Mouse (Mus musculus) limb, embryonic 13.5 days (tissue): Measurements from ENCODE around the gene Ppme1. TPM values are rescaled to one million over a fixed set of nuclear protein-coding genes. Genes with fewer than 3 reads are reported as not detected.

Experiments used
- ATAC-seq: fragments of 200-750 bp; cut with Nextera tagmentation; 2 replicates; pipeline ENCODE4 v1.8.0; 2017; ENCODE audit warnings: low read depth, moderate number of reproducible peaks, moderate TSS enrichment; ENCODE audit not compliant: low FRiP score
- H3K27ac ChIP-seq: fragments of 300-500 bp; sonication (generic); 2 replicates; pipeline ENCODE4 v1.5.1; 2015; ENCODE audit warnings: inconsistent platforms, mild to moderate bottlenecking, moderate library complexity
- H3K27me3 ChIP-seq: fragments of 300-500 bp; sonication (generic); 2 replicates; pipeline ENCODE4 v1.6.1; 2015; ENCODE audit warnings: mild to moderate bottlenecking, inconsistent platforms
- H3K36me3 ChIP-seq: fragments of 300-500 bp; sonication (generic); 2 replicates; pipeline ENCODE4 v1.6.1; 2015; ENCODE audit warnings: inconsistent platforms, mild to moderate bottlenecking, moderate library complexity
- H3K4me1 ChIP-seq: fragments of 300-500 bp; sonication (generic); 2 replicates; pipeline ENCODE4 v1.6.1; 2015; ENCODE audit warnings: inconsistent platforms
- H3K4me2 ChIP-seq: fragments of 300-500 bp; sonication (generic); replicated peaks from 2 replicates; pipeline ENCODE4 v1.6.1; 2015; ENCODE audit warnings: inconsistent platforms, mild to moderate bottlenecking, moderate library complexity
- H3K4me3 ChIP-seq: fragments of 300-500 bp; sonication (generic); 2 replicates; pipeline ENCODE4 v1.5.1; 2015; ENCODE audit warnings: moderate library complexity, mild to moderate bottlenecking, inconsistent platforms
- H3K9ac ChIP-seq: fragments of 300-500 bp; sonication (generic); 2 replicates; pipeline ENCODE4 v1.6.1; 2015; ENCODE audit warnings: mild to moderate bottlenecking, inconsistent platforms
- H3K9me3 ChIP-seq: fragments of 300-500 bp; sonication (generic); 2 replicates; pipeline ENCODE4 v1.6.1; 2016; ENCODE audit warnings: inconsistent platforms
- WGBS: fragments of 180-500 bp; shearing (Covaris S2); methylation state at CpG from one replicate; pipeline ENCODE4 v1.1.7; 2015; 5-methylcytosine and 5-hydroxymethylcytosine counted together
- polyA plus RNA-seq: library from polyadenylated mRNA; unstranded; fragments of >200 nt; fragmentation: Nextera tagmentation; extraction: Ambion mirVana; gene quantifications from 2 replicates; pipeline ENCODE4 v1.2.1, GENCODE M21; 2015

Gene Ppme1
- polyA plus RNA-seq, 1 experiment from 2014 or later = 53.6 TPM

DNA sequence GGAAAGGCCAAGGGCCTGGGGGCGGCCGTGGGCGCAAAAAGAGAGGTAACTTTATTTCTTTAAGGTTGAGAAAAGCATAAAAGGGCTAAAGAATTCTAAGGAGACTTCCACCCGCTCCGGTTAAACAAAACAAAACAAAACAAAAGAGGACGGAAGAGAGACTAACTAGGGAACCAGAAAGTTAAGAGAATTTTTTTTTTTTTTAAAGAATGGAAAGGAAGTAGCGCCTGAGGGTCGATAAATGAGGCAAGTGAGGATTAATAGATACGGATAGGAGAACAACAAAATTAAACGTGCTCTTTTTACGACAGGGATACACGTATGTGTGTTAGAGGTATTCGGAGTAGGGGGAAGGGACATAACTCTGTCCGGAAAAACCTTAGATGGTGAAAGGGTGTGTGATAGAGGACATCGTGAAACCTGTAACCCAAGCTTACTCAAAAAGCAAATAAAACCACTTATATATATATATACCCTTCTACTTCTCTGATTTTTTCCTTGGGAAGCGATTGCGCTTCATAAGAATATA is 409 bp upstream of the Ppme1 start:
- H3K4me1 ChIP-seq = peaks cover 27% of the 10 kb centered on the region
- no peaks in the 10 kb centered on the region for H3K9me3 ChIP-seq
- no peaks in the 10 kb centered on the region for H3K27me3 ChIP-seq
- peak overlapping the region; percentile 64 for H3K4me2 ChIP-seq
- no peak for ATAC-seq
- H3K9ac ChIP-seq = peak overlapping the region; percentile 65
- peak overlapping the region; percentile 72 for H3K4me3 ChIP-seq
- peaks cover 22% of the 10 kb centered on the region for H3K36me3 ChIP-seq
- 6% methylated on average over 17 of the region's 17 CpGs for WGBS
- H3K27ac ChIP-seq = peak overlapping the region; percentile 87

DNA sequence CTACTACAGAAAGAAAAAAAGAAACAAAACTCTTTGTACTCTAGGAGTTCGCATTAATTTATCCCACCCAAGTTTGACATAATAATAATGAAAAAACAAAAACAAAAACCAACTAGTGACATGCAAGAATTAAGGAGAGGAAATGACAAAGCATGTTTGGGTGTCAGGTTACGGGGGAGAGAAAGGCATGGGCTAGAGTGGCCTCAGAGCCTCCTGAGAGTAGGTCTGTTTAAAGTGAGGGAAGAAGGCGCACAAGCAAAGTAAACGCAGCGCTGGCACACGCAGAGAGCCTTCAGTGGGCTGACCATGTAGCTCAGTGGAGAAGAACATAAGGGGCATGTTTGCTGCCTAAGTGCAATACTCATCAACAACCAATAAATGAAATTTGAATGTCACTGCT is 7.2 kb downstream of the Ppme1 start:
- 0 out of 2 replicates have a peak, but pooled peaks cover 4% of the 10 kb centered on the region for H3K36me3 ChIP-seq
- no peak overlapping the region for H3K9ac ChIP-seq
- H3K4me2 ChIP-seq = no peak overlapping the region
- no peaks in the 10 kb centered on the region for H3K27me3 ChIP-seq
- no peak for ATAC-seq
- no peaks in the 10 kb centered on the region for H3K9me3 ChIP-seq
- H3K4me3 ChIP-seq = no peak overlapping the region
- H3K27ac ChIP-seq = no peak overlapping the region
- 34% methylated on average over 6 of the region's 6 CpGs for WGBS
- peaks cover 13% of the 10 kb centered on the region for H3K4me1 ChIP-seq

DNA sequence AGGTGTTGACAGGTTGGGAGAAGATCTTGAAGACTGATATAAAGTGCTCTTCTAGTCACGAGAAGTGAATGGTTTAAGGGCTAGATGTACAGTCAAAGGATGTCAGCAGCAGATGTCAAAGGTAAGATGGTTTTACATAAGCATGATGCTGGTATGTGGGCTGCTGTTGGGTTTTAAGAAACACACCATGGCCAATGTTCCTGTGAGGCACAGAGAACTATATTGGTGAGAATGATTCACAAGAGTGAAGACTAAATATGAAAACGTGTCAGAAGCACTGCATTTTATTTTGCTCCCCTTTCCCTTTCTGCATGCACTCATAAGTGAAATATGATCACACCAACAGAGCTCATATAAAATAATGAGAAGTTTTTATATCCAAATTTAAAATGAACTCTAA is 8.9 kb downstream of the Ppme1 start:
- no peak overlapping the region for H3K27ac ChIP-seq
- H3K9ac ChIP-seq = no peak overlapping the region
- H3K27me3 ChIP-seq = no peaks in the 10 kb centered on the region
- H3K4me1 ChIP-seq = peaks cover 5% of the 10 kb centered on the region
- no peaks in the 10 kb centered on the region for H3K9me3 ChIP-seq
- H3K4me3 ChIP-seq = no peak overlapping the region
- WGBS = 77% methylated on average over 2 of the region's 2 CpGs
- no peak overlapping the region for H3K4me2 ChIP-seq
- no peak for ATAC-seq
- 0 out of 2 replicates have a peak, but pooled peaks cover 4% of the 10 kb centered on the region for H3K36me3 ChIP-seq

DNA sequence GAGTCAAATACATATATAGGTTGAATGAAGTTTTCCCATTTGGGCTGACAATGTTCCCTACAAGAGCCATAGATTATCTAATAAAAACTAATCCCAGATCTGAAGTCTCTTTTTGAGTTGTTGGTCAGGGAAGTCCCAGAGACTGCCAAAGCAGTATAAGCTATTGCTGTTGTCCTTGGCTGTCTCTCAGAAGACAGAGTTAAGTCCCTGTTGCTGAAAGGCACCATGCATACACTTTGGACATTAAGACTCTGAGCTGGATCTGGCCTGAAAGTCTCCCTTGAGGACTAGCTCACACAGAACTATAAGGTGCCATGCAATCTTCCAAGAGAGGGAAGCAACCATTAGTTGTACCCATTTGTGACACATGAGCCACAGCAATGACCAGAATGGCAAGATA is 14.3 kb downstream of the Ppme1 start:
- no peaks in the 10 kb centered on the region for H3K4me1 ChIP-seq
- H3K27me3 ChIP-seq = no peaks in the 10 kb centered on the region
- H3K9ac ChIP-seq = no peak overlapping the region
- H3K36me3 ChIP-seq = peaks cover 13% of the 10 kb centered on the region
- no peaks in the 10 kb centered on the region for H3K9me3 ChIP-seq
- no peak overlapping the region for H3K4me2 ChIP-seq
- H3K27ac ChIP-seq = no peak overlapping the region
- no peak overlapping the region for H3K4me3 ChIP-seq
- no peak for ATAC-seq

DNA sequence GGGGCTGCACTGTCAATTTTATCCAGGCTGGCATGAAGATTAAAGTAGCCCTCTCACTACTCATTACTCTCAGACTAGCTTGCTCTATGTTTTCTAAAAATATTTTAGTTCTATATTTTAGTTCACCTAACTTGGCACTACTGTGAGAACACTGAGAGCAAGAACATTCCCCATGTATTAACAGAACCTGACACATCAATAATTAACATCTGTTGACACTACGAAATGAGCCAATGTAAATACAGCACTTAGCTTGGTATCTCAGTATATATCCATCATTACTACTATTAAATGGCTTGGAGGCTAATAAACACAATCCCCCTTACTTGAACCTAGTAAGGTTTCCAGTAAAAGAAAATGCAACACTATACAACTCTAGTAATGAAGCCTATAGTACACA is 15.3 kb downstream of the Ppme1 start:
- Histone ChIP-seq H3K4me1 (no peaks in the 10 kb centered on the region), H3K9ac (no peak overlapping the region), H3K36me3 (peaks cover 13% of the 10 kb centered on the region), H3K4me2 (no peak overlapping the region), H3K9me3 (no peaks in the 10 kb centered on the region), H3K27ac (no peak overlapping the region), H3K4me3 (no peak overlapping the region), H3K27me3 (no peaks in the 10 kb centered on the region)
- ATAC-seq = no peak
- WGBS = 90% methylated on average over 1 of the region's 1 CpGs

DNA sequence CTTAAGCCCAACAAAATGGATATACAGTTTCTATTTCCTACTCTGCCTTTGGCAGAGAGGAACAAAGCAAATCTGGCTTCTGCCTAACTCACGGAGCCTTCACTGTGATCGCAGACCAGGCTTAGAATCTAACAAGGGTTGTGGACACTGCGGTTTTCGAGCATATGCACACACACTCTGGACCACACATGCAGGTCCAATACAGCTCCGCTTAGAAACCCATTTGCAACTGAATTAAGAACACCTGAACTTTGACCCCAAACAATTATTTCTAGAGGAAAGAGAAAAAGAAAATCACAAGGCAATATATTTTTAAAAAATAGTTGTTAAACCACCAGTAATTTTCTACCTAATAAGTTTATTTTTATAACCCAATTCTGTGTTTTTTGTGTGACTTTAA is 15.8 kb downstream of the Ppme1 start:
- Histone ChIP-seq H3K4me2 (no peak overlapping the region), H3K4me1 (no peaks in the 10 kb centered on the region), H3K9ac (no peak overlapping the region), H3K27ac (no peak overlapping the region), H3K4me3 (no peak overlapping the region), H3K36me3 (peaks cover 17% of the 10 kb centered on the region), H3K27me3 (no peaks in the 10 kb centered on the region), H3K9me3 (no peaks in the 10 kb centered on the region)
- WGBS = 76% methylated on average over 5 of the region's 5 CpGs
- no peak for ATAC-seq

DNA sequence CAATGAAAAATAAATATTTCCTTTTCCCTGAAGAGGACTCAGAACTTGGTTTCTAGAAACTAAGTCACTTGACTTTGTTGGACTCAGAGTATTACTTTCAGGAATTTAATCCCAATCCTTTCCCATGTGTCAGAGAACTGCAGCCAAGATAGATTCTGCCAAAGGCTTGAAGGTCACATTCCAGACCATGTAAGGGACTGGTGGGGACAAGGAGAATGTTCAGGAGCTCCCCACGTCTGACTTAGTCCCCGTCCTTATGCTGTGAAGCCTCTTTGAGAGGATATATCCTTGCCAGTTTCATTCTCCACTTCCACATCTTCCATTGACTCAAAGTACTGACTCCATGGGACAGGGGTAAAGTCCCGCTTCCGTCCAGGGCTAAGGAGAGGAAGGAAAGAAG is 17.1 kb downstream of the Ppme1 start:
- Histone ChIP-seq H3K36me3 (peaks cover 15% of the 10 kb centered on the region), H3K27ac (no peak overlapping the region), H3K4me3 (no peak overlapping the region), H3K4me1 (no peaks in the 10 kb centered on the region), H3K9me3 (no peaks in the 10 kb centered on the region), H3K9ac (no peak overlapping the region), H3K27me3 (no peaks in the 10 kb centered on the region), H3K4me2 (no peak overlapping the region)
- ATAC-seq = no peak
- WGBS = 86% methylated on average over 4 of the region's 4 CpGs

DNA sequence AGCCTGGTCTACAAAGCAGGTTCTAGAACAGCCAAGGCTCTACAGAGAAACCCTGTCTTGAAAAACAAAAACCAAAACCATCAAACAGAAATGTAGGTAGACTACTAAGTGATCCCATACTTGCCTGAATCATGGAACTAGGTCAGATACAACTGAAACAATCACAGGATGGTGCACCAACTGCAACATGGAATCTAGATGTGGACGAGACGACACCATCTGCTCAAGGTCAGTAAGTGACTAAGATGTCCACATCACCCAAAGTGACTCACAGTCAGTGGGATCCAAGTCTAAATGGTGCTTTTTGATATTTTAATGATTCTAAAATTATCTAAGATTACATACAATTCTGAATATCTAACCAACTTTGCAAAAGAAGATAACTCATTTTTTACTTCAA is 36.2 kb downstream of the Ppme1 start:
- no peak overlapping the region for H3K4me3 ChIP-seq
- peaks cover 91% of the 10 kb centered on the region for H3K36me3 ChIP-seq
- no peaks in the 10 kb centered on the region for H3K4me1 ChIP-seq
- ATAC-seq = no peak
- H3K27ac ChIP-seq = no peak overlapping the region
- no peak overlapping the region for H3K4me2 ChIP-seq
- WGBS = 89% methylated on average over 2 of the region's 2 CpGs
- no peaks in the 10 kb centered on the region for H3K27me3 ChIP-seq
- no peaks in the 10 kb centered on the region for H3K9me3 ChIP-seq
- H3K9ac ChIP-seq = no peak overlapping the region

DNA sequence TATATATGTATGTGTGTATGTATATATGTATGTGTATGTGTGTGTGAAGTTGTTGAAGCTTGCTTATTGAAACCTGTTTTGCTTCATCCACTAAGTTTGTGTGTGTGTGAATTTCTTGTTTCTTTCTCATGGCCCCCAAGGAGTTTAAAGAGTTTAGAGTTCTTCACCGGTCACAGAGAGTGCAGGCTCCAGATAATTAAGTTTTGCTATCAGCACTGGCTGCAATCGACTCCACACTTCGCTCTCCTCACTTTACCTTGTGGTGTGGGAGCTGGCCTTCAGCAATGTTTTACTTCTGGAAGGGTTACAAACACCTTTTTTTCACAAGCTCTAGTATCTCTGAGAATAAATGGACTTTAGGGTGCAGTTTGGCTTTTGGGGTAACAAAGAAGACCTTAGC is 40.8 kb downstream of the Ppme1 start:
- H3K4me1 ChIP-seq = 0 out of 2 replicates have a peak, but pooled peaks cover 3% of the 10 kb centered on the region
- no peaks in the 10 kb centered on the region for H3K9me3 ChIP-seq
- ATAC-seq = no peak
- WGBS = 91% methylated on average over 3 of the region's 3 CpGs
- H3K27ac ChIP-seq = no peak overlapping the region
- H3K27me3 ChIP-seq = no peaks in the 10 kb centered on the region
- H3K4me2 ChIP-seq = no peak overlapping the region
- no peak overlapping the region for H3K4me3 ChIP-seq
- H3K9ac ChIP-seq = no peak overlapping the region
- H3K36me3 ChIP-seq = peaks cover 91% of the 10 kb centered on the region

DNA sequence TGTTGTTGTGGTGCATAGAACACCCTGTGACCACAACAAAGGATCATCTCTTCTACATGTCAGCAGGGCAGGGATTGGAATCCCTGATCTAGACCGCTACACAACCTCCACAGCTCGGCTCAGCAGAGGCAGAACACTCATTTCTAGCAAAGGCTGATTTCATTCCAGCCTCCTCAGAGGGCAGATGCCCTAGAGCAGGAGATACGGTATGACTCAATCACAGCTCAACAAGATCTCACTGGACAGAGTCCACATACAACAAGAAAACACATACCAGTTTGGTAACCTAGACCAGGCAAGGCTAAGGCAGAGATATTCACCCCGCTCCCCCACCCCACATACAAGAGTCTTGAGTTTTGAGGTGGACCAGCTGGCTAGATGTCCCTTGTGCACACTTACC is 43.5 kb downstream of the Ppme1 start:
- Histone ChIP-seq H3K27ac (no peak overlapping the region), H3K4me1 (0 out of 2 replicates have a peak, but pooled peaks cover 3% of the 10 kb centered on the region), H3K9me3 (no peaks in the 10 kb centered on the region), H3K4me2 (no peak overlapping the region), H3K4me3 (no peak overlapping the region), H3K27me3 (no peaks in the 10 kb centered on the region), H3K36me3 (peaks cover 84% of the 10 kb centered on the region), H3K9ac (no peak overlapping the region)
- 93% methylated on average over 4 of the region's 4 CpGs for WGBS
- ATAC-seq = no peak

DNA sequence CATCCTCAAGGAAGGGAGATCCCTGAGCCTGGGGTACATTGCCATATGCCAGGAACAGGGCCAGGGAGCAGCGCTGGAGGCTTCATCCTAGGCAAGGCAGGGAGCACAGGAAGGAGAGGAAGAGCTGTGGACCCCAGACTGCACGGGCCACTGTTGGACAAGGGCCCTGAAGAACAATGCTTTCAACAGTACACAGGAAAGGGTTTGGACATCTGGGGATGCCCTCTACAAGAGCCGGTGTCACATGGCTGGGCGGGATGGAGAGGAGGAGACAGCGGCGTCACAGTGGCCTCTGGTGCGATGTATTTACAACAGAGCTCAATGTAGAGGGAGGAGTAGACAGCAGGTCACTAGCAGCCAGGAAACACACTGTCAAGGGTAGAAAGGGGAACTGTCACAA is 44.6 kb downstream of the Ppme1 start:
- H3K4me3 ChIP-seq = no peak overlapping the region
- no peak for ATAC-seq
- 89% methylated on average over 7 of the region's 7 CpGs for WGBS
- no peaks in the 10 kb centered on the region for H3K9me3 ChIP-seq
- peaks cover 73% of the 10 kb centered on the region for H3K36me3 ChIP-seq
- H3K27me3 ChIP-seq = no peaks in the 10 kb centered on the region
- H3K4me2 ChIP-seq = no peak overlapping the region
- H3K4me1 ChIP-seq = 0 out of 2 replicates have a peak, but pooled peaks cover 3% of the 10 kb centered on the region
- H3K9ac ChIP-seq = no peak overlapping the region
- H3K27ac ChIP-seq = peak overlapping the region; percentile 44; the same call in 1 of the 2 replicates

DNA sequence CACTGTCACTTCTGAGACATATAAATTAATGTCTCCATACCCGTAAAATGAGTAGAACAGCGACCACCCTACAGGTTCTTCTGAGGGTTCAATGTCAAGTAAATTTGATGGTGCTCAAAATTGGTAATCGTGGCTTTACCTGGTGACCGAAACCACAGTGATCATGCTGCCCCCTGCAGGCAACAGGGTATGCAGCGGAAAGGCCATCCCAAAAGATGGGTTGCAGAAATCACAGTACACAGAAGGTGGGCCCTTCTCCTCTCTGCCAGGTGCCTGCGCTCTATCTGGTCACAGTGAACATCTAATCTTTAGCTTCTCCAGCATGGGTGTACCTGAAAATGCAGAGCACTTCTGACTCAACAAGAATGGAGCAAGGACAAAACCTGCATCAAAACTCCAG is 46.6 kb downstream of the Ppme1 start:
- no peak overlapping the region for H3K9ac ChIP-seq
- WGBS = 76% methylated on average over 6 of the region's 6 CpGs

DNA sequence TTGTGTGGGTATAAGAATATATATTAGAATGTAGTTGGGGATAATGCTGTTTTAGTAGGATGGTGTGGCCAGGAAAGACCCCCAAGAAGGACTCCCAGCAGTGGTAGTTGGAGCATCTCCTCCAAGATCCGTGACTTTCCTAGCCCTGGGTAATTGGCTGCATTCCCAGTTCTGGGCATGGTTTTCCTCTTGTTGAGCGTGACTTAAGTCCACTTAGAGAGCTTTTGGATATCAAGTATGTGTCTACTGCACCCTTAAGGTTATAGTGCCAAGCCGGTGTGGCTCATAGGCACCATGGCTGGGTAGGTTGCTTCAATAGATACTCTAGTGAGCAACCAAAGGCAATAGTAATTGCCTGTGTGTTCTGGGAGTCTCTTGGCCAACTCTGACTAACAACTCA is 48.4 kb downstream of the Ppme1 start:
- 88% methylated on average over 3 of the region's 3 CpGs for WGBS
- H3K27me3 ChIP-seq = no peaks in the 10 kb centered on the region
- H3K36me3 ChIP-seq = peaks cover 59% of the 10 kb centered on the region
- H3K9me3 ChIP-seq = no peaks in the 10 kb centered on the region
- H3K4me3 ChIP-seq = no peak overlapping the region
- 0 out of 2 replicates have a peak, but pooled peaks cover 3% of the 10 kb centered on the region for H3K4me1 ChIP-seq
- no peak for ATAC-seq
- no peak overlapping the region for H3K27ac ChIP-seq
- H3K9ac ChIP-seq = no peak overlapping the region
- H3K4me2 ChIP-seq = no peak overlapping the region

More for the DNA sequence above, 46.6 kb downstream of the Ppme1 start:
- Histone ChIP-seq H3K27ac (no peak overlapping the region), H3K36me3 (peaks cover 59% of the 10 kb centered on the region), H3K9me3 (no peaks in the 10 kb centered on the region), H3K4me1 (0 out of 2 replicates have a peak, but pooled peaks cover 3% of the 10 kb centered on the region), H3K4me2 (no peak overlapping the region), H3K27me3 (no peaks in the 10 kb centered on the region), H3K4me3 (no peak overlapping the region)
- ATAC-seq = no peak
